Mouse (Mus musculus): ENCODE data around the gene Pnp.

Gene Pnp

GRCm38 (mm10) chr14:50931493-50932020, 675 bp downstream of the Pnp start:
- WGBS, result 5% methylated on average over 12 of the region's 12 CpGs

DNA sequence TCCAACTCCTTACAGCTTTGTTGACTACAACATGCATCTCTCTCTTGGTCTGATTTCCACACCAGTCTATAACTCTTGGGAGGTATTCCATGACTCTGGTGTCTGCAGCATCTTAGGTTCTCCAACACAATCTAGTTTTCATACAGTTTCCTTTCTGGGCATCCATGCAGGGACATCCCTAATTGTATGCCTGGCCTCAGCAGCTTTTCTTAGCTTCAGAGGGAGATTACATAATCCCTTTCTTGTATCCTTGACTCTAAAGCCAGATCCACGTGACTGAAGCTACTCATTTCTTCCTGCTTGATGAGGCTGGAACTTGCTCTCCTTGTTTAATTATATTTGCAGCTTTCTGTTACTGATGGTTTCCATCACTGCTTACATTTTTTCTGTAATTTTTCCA, 5.8 kb downstream of the Pnp start:
- 58% methylated on average over 1 of the region's 1 CpGs for WGBS

- 90% methylated on average over 3 of the region's 3 CpGs for WGBS
These were observed 7.4 kb downstream of the Pnp start for GRCm38 (mm10) chr14:50938119-50938908.

DNA sequence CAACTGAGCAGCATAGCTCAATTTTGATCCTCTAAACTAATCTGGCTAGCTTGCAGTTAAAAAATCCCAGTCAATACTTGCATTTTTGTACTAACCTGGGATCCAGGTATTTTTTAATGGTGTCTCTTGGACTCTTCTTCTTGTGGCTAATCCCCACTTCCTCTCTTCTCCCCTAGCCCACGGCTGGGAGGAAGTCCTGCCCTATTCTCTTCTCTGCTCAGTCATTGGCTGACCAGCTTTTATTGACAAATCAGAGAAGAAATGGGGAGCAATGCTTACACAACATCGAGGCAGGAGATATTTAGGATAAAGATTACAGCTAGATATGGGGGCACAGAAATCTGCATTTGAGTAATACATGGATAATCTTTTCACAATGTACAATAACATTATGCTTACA, 8.1 kb downstream of the Pnp start:
- WGBS, result 41% methylated on average over 2 of the region's 2 CpGs

DNA sequence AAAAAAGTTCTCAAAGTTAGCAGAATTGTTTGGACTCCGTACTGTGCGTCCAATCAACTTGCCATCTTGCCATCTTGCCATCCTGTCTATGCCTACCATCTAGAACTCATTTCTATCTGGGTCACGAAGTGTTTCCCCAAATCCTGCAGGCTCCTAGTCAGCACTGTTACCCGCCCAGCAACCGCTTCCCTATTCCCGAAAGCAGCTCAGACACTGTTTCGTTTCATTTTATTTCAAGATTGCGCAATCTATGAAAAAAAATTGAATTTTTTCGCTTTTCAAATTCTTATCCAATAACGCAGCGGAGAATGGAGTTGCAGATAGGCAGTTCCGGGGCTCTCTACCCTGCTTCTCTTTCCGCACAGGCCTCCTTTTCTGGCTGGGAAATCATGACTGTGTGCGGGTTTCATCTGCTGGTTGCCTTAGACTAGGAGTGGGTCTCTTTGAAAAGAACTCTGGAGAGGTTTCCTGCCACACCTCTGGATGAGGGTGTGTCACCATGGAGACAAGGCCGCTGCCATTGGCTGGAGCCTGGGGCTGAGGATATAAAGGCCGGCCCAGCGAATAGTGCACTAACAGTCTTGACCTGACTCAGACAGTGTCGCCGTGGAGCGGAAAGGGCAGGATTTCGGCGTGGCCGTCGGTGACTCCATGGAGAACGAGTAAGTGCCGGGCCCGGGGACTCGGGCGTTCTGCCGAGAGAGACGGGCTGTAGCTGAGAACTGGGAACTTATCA, 13.2 kb downstream of the Pnp start, which contains the start of gene Gm49342:
Gene Gm49342, plus strand, starts transcription at position 586 of the 736 bp plus-strand sequence.
- 7% methylated on average over 31 of the region's 31 CpGs for WGBS

GRCm38 (mm10) chr14:50944668-50945033, 13.8 kb downstream of the Pnp start:
- whole genome bisulfite sequencing, result 1% methylated on average over 14 of the region's 15 CpGs

DNA sequence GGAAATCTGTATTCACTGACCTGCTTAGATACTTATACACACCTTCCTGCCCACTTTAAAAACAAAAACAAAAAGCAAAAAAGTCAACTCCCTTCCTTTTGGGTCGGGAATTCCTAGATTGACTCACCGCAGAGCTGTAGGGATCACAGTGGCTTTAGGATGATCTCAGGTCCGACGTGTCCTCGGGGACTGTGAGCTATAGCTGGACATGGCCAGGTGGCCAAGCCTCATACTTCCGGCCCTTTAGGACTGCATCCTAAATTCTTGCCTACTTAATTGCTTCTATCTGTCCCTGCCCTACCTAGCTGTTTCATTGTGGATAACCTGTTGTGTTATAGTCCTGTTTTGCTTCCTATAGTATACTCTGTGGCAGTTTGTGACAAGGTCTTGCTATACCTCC, 14.2 kb downstream of the Pnp start:
- WGBS, result 13% methylated on average over 6 of the region's 6 CpGs

DNA sequence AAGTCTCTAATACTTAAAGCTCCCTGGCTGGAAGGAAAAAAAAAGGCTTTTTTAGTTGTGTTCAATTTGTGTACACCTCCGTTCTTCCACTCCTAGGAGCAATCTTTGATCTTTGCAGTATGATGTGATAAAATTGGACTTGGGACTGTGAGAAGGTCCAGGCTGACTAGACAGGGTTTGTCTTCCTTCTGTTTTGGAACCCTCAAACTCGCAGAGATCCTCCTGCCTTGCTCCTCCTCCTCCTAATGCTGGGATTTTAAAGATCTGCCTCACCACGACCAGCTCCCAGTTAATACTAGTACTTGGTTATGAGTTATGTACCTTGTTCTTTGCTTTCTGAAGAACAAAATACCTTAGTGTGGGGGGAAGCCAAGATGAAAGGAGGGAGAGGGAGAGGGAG, 14.6 kb downstream of the Pnp start:
- WGBS, result 52% methylated on average over 3 of the region's 3 CpGs

GRCm38 (mm10) chr14:50955487-50955886, 24.6 kb downstream of the Pnp start:
- WGBS, result 81% methylated on average over 10 of the region's 10 CpGs

GRCm38 (mm10) chr14:50955942-50956508, 25.1 kb downstream of the Pnp start, which contains the start of gene Pnp2:
Gene Pnp2 (plus strand): TSS chr14:50955992.
- WGBS, result 11% methylated on average over 19 of the region's 19 CpGs

DNA sequence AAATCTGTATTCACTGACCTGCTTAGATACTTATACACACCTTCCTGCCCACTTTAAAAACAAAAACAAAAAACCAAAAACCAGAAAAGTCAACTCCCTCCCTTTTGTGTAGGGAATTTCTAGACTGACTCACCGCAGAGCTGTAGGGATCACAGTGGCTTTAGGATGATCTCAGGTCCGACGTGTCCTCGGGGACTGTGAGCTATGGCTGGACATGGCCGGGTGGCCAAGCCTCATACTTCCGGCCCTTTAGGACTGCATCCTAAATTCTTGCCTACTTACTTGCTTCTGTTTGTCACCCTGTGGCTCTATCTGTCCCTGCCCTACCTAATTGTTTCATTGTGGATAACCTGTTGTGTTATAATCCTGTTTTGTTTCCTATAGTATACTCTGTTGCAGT, 25.8 kb downstream of the Pnp start:
- 90% methylated on average over 6 of the region's 6 CpGs for WGBS

DNA sequence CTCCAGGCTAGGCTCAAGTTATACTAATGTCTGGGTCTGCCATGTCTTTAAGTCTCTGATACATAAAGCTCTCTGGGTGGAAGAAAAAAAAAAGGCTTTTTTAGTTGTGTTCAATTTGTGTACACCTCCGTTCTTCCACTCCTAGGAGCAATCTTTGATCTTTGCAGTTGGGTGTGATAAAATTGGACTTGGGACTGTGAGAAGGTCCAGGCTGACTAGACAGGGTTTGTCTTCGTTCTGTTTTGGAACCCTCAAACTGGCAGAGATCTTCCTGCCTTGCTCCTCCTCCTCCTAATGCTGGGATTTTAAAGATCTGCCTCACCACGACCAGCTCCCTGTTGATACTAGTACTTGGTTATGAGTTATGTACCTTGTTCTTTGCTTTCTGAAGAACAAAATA, 26.3 kb downstream of the Pnp start:
- 78% methylated on average over 3 of the region's 3 CpGs for whole genome bisulfite sequencing

DNA sequence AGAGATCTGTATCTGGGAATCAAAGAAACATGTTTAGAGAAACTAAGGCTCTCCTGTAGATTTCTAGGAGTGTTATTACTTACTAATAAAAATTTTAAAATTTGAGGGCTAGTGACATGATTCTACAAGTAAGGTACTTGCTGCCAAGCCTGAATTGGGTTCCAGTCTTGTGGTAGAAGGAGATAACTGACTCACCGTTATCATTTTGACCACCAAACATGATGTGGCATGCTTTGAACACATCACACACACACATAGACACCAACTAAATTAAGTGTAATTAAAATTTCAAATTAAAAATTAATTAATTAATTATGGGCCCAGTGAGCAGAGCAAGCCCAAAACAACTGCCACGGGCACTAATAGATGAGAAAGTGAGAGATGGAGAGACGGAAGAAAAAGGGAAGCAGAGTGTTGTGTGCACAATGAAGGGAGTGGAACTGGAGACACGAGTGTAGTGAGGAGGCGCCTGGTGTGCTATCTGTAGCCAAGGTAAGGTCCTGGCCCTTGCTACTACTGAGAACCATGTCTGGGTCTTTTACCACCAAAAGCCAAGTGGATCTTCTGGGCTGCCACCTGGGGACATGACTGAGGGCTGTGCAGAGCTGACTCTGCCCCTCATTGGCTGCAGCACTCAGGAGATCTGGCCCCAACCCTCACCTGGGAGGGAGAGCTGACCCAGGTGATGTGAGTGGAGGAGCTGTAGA, 27.6 kb downstream of the Pnp start:
- 95% methylated on average over 5 of the region's 5 CpGs for WGBS

DNA sequence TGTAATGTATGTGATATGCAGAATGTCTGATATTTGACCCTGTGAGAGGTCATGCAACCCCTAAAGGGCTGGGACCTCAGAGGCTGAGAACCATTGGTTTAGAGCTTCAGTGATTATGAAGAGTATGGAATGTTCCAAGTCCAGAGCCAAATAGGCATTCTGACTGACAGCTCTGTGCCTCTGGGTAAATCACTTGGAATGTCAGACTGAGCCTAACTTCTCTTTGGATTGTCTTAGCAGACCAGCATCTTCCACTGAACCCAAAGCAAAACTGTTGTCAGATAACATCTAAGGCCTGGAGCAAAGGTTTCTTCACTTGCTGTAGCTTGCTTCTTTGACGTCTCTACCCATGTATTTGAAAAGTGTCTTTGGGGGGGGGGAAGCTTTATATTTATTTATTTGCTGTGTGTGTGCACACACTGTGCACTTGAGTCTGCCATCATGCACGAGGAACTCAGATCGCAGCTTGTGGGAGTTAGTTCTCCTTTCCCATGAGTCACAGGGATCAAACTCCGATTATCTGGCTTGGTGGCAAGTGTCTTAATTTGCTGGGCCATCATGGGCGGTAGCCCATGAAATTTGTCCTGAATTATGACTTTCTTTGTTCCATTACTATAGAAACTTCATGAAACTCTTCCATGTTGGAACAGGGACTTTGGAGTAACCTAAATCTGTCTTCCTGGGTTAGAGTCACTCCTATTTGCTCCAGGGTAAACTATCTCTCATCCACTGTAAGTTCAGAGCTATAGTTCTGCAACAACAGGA, 37.5 kb downstream of the Pnp start:
- 86% methylated on average over 5 of the region's 5 CpGs for WGBS

GRCm38 (mm10) chr14:50969041-50969440, 38.2 kb downstream of the Pnp start:
- 21% methylated on average over 1 of the region's 1 CpGs for WGBS

DNA sequence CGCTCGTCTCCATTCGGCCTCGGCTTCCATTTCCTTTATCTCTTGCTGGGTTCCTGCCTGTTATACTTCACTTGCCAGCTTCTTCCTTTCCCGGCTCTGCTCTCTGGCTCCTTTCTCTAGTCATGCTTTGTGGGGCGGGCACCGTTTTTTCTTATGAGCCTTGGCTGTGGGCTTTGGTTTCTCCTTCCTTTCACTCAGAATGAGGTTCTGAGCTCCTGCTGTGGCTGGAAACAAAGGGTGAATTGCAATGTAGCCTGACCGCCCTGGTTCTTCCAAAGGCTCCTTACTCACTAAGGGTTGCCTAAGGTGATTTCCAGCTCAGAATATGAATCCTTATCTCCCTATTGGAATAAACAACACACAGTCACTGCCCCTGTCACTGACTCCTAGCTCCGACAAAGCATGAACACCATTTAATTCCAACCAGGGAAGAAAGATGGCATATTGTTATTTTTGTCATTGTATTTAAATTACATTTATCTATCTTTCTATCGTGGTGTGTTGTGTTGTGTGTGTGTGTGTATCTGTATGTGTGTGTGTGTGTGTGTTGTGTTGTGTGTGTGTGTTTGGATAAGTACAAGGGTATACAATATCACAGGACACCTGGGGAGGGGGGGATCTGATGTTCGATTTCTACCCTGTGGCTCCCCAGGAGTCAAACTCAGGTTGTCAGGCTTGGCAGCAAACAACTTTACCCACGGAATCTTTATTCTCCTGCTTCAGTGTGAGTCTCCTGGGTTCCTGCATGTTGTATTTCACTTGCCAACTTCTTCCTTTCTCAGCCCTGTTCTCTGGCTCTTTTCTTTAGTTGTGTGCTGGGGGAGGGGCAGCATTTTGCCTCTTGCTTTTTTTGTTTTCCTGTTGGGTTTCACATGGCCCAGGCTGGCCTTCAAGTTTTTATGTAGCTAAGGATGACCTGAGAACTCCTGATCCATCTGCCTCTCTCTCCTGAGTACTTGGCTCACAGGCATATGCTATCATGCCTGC, 39.0 kb downstream of the Pnp start:
- WGBS, result 36% methylated on average over 12 of the region's 12 CpGs

DNA sequence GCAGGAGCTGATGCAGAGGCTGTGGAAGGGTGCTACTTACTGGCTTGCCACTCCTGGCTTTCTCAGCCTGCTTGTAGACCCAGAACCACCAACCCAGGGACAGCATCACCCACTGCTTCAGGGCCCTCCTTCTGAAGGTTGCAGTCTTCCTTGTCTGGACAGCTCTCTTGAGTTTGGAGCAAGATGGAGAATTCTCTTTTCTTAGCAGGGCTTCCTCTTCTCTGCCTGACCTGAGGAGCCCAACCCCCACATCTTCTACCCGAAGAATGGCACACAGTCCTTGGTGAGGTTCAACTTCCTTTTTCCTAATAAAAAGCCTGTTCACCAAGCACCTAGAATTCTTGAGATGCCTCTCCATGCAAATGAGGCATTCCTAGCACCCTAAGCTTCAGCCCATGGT, 39.9 kb downstream of the Pnp start:
- 79% methylated on average over 1 of the region's 1 CpGs for WGBS

DNA sequence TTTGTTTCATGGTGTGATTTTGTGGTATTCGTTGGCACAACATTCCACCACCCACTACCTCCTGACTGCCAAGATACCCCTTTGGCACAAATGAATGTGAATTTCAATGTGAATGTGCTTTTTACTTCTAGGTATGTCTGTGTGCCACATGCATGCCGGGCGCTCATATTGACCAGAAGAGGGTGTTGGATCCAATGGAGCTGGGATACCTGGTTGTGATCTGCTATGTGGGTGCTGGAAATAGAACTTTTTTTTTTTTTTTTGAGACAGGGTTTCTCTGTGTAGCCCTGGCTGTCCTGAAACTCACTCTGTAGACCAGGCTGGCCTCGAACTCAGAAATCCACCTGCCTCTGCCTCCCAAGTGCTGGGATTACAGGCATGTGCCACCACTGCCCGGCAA, 42.2 kb downstream of the Pnp start:
- 84% methylated on average over 5 of the region's 5 CpGs for WGBS

GRCm38 (mm10) chr14:50973700-50974099, 42.8 kb downstream of the Pnp start:
- 78% methylated on average over 4 of the region's 4 CpGs for WGBS

- WGBS, result 88% methylated on average over 5 of the region's 5 CpGs
These were observed 44.1 kb downstream of the Pnp start for GRCm38 (mm10) chr14:50975001-50975400.
